Mouse (Mus musculus): ENCODE data around the gene Magi1.
A peak's percentile ranks its signal among the peaks of the same experiment; 100 is the strongest.

Magi1 gene

GRCm38 (mm10) chr6:94158119-94158848, 125.4 kb downstream of the Magi1 start:
- DNase-seq: no peak

- no peak for DNase-seq
Measured at GRCm38 (mm10) chr6:94155996-94156395, 127.7 kb downstream of the Magi1 start.

- no peak for DNase-seq
Measured at GRCm38 (mm10) chr6:94154854-94155601, 128.7 kb downstream of the Magi1 start.

GRCm38 (mm10) chr6:94152881-94153280, 130.8 kb downstream of the Magi1 start:
- DNase-seq: no peak

- DNase-seq: no peak
Measured at GRCm38 (mm10) chr6:94150876-94151275, 132.8 kb downstream of the Magi1 start.

- no peak for DNase-seq
Measured at GRCm38 (mm10) chr6:94149800-94150199, 133.9 kb downstream of the Magi1 start.

- no peak for DNase-seq
Measured at GRCm38 (mm10) chr6:94146206-94146493, 137.6 kb downstream of the Magi1 start.

- peak; percentile 98 for DNase-seq
Measured at GRCm38 (mm10) chr6:94145430-94146205, 138.1 kb downstream of the Magi1 start.

GRCm38 (mm10) chr6:94142493-94142892, 141.2 kb downstream of the Magi1 start:
- DNase-seq: no peak

GRCm38 (mm10) chr6:94141496-94141895, 142.2 kb downstream of the Magi1 start:
- no peak for DNase-seq

GRCm38 (mm10) chr6:94139952-94140414, 143.7 kb downstream of the Magi1 start:
- DNase-seq: peak; percentile 63

- DNase-seq: peak; percentile 45
Measured at GRCm38 (mm10) chr6:94136693-94137092, 147.0 kb downstream of the Magi1 start.

GRCm38 (mm10) chr6:94134159-94134558, 149.6 kb downstream of the Magi1 start:
- DNase-seq: peak; percentile 86

GRCm38 (mm10) chr6:94131999-94132398, 151.7 kb downstream of the Magi1 start:
- no peak for DNase-seq

- DNase-seq: peak; percentile 89
Measured at GRCm38 (mm10) chr6:94130389-94130788, 153.3 kb downstream of the Magi1 start.

- peak; percentile 71 for DNase-seq
Measured at GRCm38 (mm10) chr6:94126763-94127162, 157.0 kb downstream of the Magi1 start.

- DNase-seq: no peak
Measured at GRCm38 (mm10) chr6:94125144-94125543, 158.6 kb downstream of the Magi1 start.

- peak; percentile 45 for DNase-seq
Measured at GRCm38 (mm10) chr6:94124279-94124678, 159.4 kb downstream of the Magi1 start.

- peak; percentile 55 for DNase-seq
Measured at GRCm38 (mm10) chr6:94122566-94123150, 161.1 kb downstream of the Magi1 start.

- DNase-seq: peak; percentile 16
Measured at GRCm38 (mm10) chr6:94121488-94121887, 162.2 kb downstream of the Magi1 start.

- DNase-seq: peak; percentile 39
Measured at GRCm38 (mm10) chr6:94116434-94117432, 167.0 kb downstream of the Magi1 start.

GRCm38 (mm10) chr6:94111833-94112232, 171.9 kb downstream of the Magi1 start:
- DNase-seq: no peak

Measured in heart, adult 11 months (tissue).